Mouse (Mus musculus): ENCODE results near the gene Parva.

Gene Parva

GRCm38 (mm10) chr7:112600163-112600562 lies 172.9 kb downstream of the Parva start:
- ATAC-seq (ENCODE audit: low TSS enrichment) = no peak

- no peak for ATAC-seq (ENCODE audit: low TSS enrichment)
Observed at GRCm38 (mm10) chr7:112602966-112603365, 175.7 kb downstream of the Parva start.

GRCm38 (mm10) chr7:112603496-112604170 lies 176.3 kb downstream of the Parva start:
- ATAC-seq (ENCODE audit: low TSS enrichment) = no peak

- no peak for ATAC-seq (ENCODE audit: low TSS enrichment)
Observed at GRCm38 (mm10) chr7:112604209-112604608, 176.9 kb downstream of the Parva start.

GRCm38 (mm10) chr7:112614046-112614790 lies 186.9 kb downstream of the Parva start:
- ATAC-seq (ENCODE audit: low TSS enrichment) = no peak

GRCm38 (mm10) chr7:112614791-112615668 lies 187.7 kb downstream of the Parva start:
- ATAC-seq (ENCODE audit: low TSS enrichment) = no peak

- ATAC-seq (ENCODE audit: low TSS enrichment) = peak; percentile 76
Observed at GRCm38 (mm10) chr7:112620322-112621179, 193.2 kb downstream of the Parva start.

- peak; percentile 77 for ATAC-seq (ENCODE audit: low TSS enrichment)
Observed at GRCm38 (mm10) chr7:112627481-112627880, 200.2 kb downstream of the Parva start.

GRCm38 (mm10) chr7:112634505-112635213 lies 207.4 kb downstream of the Parva start:
- ATAC-seq (ENCODE audit: low TSS enrichment) = no peak

GRCm38 (mm10) chr7:112635936-112636335 lies 208.6 kb downstream of the Parva start:
- no peak for ATAC-seq (ENCODE audit: low TSS enrichment)
